Mouse (Mus musculus): ENCODE results near the gene Lpxn.

DNA sequence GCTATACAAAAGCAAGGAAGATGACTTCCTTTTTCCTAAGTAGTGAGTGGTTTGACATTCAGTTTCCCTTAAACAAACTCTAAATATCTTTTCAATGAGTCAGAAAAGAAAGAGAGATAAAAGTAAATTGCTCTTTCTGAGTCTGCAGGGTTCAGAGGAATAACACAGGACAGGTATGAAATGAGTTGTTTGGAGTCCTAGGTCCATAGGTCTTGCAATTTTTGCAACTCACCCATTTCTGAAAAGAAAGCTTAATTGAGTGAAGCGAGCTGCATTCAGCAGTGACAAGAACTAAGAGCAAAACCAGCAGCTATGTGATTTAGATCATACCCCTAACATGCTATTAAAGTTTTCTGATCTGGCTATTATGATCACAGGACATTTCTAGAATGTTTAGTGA lies 35.6 kb downstream of the Lpxn start:
- TF ChIP-seq CTCF (IDR thresholded peaks at IDR 0.05; ENCODE audit: extremely low read depth, insufficient read length, insufficient replicate concordance, low read depth, low read length) (no peak), POLR2A (IDR thresholded peaks at IDR 0.05; ENCODE audit: low read depth, low read length) (no peak)

Measured in small intestine, adult 2 months (tissue).